Comparison of ENCODE assay signal across 24 mouse cellular contexts in genomic region chr14:99225929-99226328, GRCm38 (mm10).
DNase-seq lines count a peak whose midpoint lies in the region; ATAC-seq lines count a peak whose summit lies in the region.
"Had no signal": no experiment of that assay in that cellular context is flagged by ENCODE, and none has a peak within 500 bp of the region (broad histone marks: within the 10 kb centered on the region; RNA-seq: fewer than 3 reads in every experiment).

No protein-coding gene starts in this region.

- H3K27me3 ChIP-seq in intestine, embryonic 16.5 days (replicated peaks; ENCODE audit: control insufficient read depth, insufficient read depth, low read length) = no peaks in the 10 kb centered on the region
- H3K27me3 ChIP-seq: CH12.LX; embryonic facial prominence, embryonic 12.5 days; forebrain, embryonic 13.5 days; forebrain, embryonic 15.5 days; Patski had no signal

- H3K4me1 ChIP-seq in intestine, embryonic 16.5 days (ENCODE audit: control insufficient read depth, insufficient read depth, low read length) = no peaks in the 10 kb centered on the region
- H3K4me1 ChIP-seq: embryonic facial prominence, embryonic 10.5 days; embryonic facial prominence, embryonic 12.5 days; forebrain, embryonic 13.5 days; forebrain, embryonic 15.5 days had no signal

- ATAC-seq in intestine, embryonic 16.5 days = peak; percentile 82
- ATAC-seq: activated CD4-positive, CD25-positive, alpha-beta regulatory T cell, adult 4 months; CD4-positive, CD25-positive, alpha-beta regulatory T cell, adult 4 months; forebrain, embryonic 13.5 days; forebrain, embryonic 15.5 days; forebrain, postnatal 0 days; Patski had no signal

- 68% methylated on average over 4 of the region's 4 CpGs for WGBS in intestine, embryonic 16.5 days
- WGBS in large intestine, adult 2 months = 38% methylated on average over 4 of the region's 4 CpGs

- DNase-seq in heart, adult 11 months = peak; percentile 41
- DNase-seq in heart, adult 9 months (ENCODE audit: low spot score in 2 of 2) = no peak
- DNase-seq in large intestine, adult 2 months (ENCODE audit: low read depth, low spot score) = peak; percentile 43
- DNase-seq in layer of hippocampus, postnatal 25 days (ENCODE audit: extremely low spot score in 1 of 2, low spot score in 1 of 2) = no peak
- DNase-seq in adrenal gland, adult 8-10 months = no peak
- DNase-seq: adrenal gland, postnatal 14 days; adrenal gland, postnatal 36 days; B cell, adult 2 months; cerebellum, adult 11-12 months; cerebellum, adult 2 months; cerebellum, adult 9-10 months; cerebellum, postnatal 10 days; cerebellum, postnatal 25 days; forebrain, postnatal 0 days had no signal

- H3K9me3 ChIP-seq in intestine, embryonic 16.5 days (ENCODE audit: control insufficient read depth, low read length) = no peaks in the 10 kb centered on the region
- H3K9me3 ChIP-seq: embryonic facial prominence, embryonic 10.5 days; embryonic facial prominence, embryonic 12.5 days; forebrain, embryonic 13.5 days; forebrain, embryonic 15.5 days; G1E had no signal

- H3K27ac ChIP-seq in intestine, embryonic 16.5 days (ENCODE audit: low read length) = no peak overlapping the region
- H3K27ac ChIP-seq: embryonic facial prominence, embryonic 10.5 days; embryonic facial prominence, embryonic 12.5 days; forebrain, embryonic 13.5 days; forebrain, embryonic 15.5 days had no signal

- no peak overlapping the region for H3K9ac ChIP-seq in intestine, embryonic 16.5 days (ENCODE audit: low read depth, low read length)
- H3K9ac ChIP-seq: embryonic facial prominence, embryonic 12.5 days; forebrain, embryonic 13.5 days; forebrain, embryonic 15.5 days; forebrain, postnatal 0 days had no signal

- no peak overlapping the region for H3K4me3 ChIP-seq in intestine, embryonic 16.5 days (ENCODE audit: low read length)
- H3K4me3 ChIP-seq: embryonic facial prominence, embryonic 10.5 days; embryonic facial prominence, embryonic 12.5 days; forebrain, embryonic 13.5 days; forebrain, embryonic 15.5 days had no signal

- no peaks in the 10 kb centered on the region for H3K36me3 ChIP-seq in intestine, embryonic 16.5 days (ENCODE audit: control insufficient read depth, insufficient read depth, low read length)
- H3K36me3 ChIP-seq: embryonic facial prominence, embryonic 12.5 days; forebrain, embryonic 15.5 days had no signal

- H3K4me2 ChIP-seq in intestine, embryonic 16.5 days (ENCODE audit: low read depth, low read length) = no peak overlapping the region
- H3K4me2 ChIP-seq: embryonic facial prominence, embryonic 12.5 days; forebrain, embryonic 13.5 days; forebrain, embryonic 15.5 days had no signal

Comparison
In these comparisons a context has a peak if more than half of its experiments do, and no peak if none do; other contexts are left out.
1. DNase-seq: peak in heart, adult 11 months (single experiment) and large intestine, adult 2 months (single experiment); none in heart, adult 9 months (0 of 2), layer of hippocampus, postnatal 25 days (0 of 2) and adrenal gland, adult 8-10 months (single experiment).